Mouse (Mus musculus) intestine, embryonic 16.5 days (tissue): ENCODE measurements around the gene Dpp8. TPM values are rescaled to one million over a fixed set of nuclear protein-coding genes. Genes with fewer than 3 reads are reported as not detected.
"Not testable (repeated sequence)": the region's sequence is repeated elsewhere in the genome, so short reads cannot be mapped to it uniquely, and the experiment has no call there.

Source experiments
- ATAC-seq: fragments of 200-750 bp; cut with Nextera tagmentation; 2 replicates; pipeline ENCODE4 v1.8.0; 2017; ENCODE audit warnings: moderate TSS enrichment, moderate library complexity
- H3K27ac ChIP-seq: fragments of 300-500 bp; sonication (generic); 2 replicates; pipeline ENCODE4 v1.5.1; 2014; ENCODE audit warnings: mild to moderate bottlenecking, low read length
- H3K27me3 ChIP-seq: fragments of 300-500 bp; sonication (generic); replicated peaks from 2 replicates; pipeline ENCODE4 v1.6.1; 2014; ENCODE audit warnings: low read length, control low read depth, mixed read lengths; ENCODE audit not compliant: control insufficient read depth, insufficient read depth
- H3K36me3 ChIP-seq: fragments of 300-500 bp; sonication (generic); 2 replicates; pipeline ENCODE4 v1.6.1; 2014; ENCODE audit warnings: low read length, control low read depth; ENCODE audit not compliant: control insufficient read depth, insufficient read depth
- H3K4me1 ChIP-seq: fragments of 300-500 bp; sonication (generic); 2 replicates; pipeline ENCODE4 v1.6.1; 2014; ENCODE audit warnings: low read length, control low read depth, mixed read lengths; ENCODE audit not compliant: control insufficient read depth, insufficient read depth
- H3K4me2 ChIP-seq: fragments of 300-500 bp; sonication (generic); 2 replicates; pipeline ENCODE4 v1.6.1; 2014; ENCODE audit warnings: low read depth, low read length, control low read depth
- H3K4me3 ChIP-seq: fragments of 300-500 bp; sonication (generic); 2 replicates; pipeline ENCODE4 v1.5.1; 2014; ENCODE audit warnings: mild to moderate bottlenecking, low read length
- H3K9ac ChIP-seq: fragments of 300-500 bp; sonication (generic); 2 replicates; pipeline ENCODE4 v1.6.1; 2014; ENCODE audit warnings: low read depth, low read length
- H3K9me3 ChIP-seq: fragments of 300-500 bp; sonication (generic); 2 replicates; pipeline ENCODE4 v1.6.1; 2016; ENCODE audit warnings: low read length, control low read depth; ENCODE audit not compliant: control insufficient read depth
- WGBS: fragments of 180-500 bp; shearing (Covaris S2); extraction: QIAGEN DNeasy Blood & Tissue Kit; methylation state at CpG from one replicate; pipeline ENCODE4 v1.1.7; 2014; 5-methylcytosine and 5-hydroxymethylcytosine counted together
- polyA plus RNA-seq: library from polyadenylated mRNA; unstranded; fragments of >200 nt; fragmentation: Nextera tagmentation; extraction: Ambion mirVana; gene quantifications from 2 replicates; pipeline ENCODE4 v1.2.1, GENCODE M21; 2015

Dpp8 gene
- polyA plus RNA-seq, 1 experiment from 2014 or later: 26.9 TPM

DNA sequence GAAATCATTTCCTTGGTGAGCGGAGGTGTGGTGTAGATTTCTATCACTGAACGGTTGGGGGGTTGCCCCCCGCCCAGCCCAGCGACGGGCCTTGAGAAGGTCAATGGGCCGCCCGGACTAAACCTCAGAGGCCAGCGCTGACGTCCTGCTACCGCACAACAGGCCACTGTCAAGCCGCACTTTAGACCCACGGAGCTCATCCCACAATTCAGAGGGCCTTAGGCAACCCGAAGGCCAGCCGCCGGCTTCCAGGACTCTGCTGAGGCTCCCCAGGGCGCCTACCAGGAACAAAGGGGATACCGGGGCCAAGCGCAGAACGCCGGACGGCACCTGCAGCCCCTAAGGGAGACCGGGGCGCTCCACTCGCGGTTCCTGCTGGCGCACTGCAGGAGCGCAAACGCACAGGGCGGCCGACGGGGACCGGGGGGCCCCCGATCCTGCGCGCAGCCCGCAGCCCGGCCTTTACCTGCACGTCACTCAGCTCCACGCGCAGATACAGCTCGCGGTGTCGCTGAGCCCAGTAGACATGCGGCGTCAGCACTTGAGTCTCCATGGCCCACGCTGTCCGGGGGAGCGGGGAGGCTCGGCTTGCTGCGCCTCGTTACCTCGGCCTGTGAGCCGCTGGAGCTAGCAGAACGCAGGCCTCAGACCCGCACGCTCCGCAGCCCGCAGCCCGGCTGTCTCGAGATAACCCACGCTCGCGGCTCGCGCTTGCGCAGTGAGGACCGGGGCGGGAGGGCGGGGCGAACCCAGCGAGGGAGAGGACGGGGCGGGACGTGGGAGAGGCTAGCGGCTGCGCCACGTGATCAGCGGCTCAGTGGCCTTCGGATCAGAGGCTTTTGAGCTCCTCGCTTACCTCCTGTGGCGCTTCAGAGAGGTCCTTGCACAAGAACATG is 11.0 kb upstream of the Dpp8 start, which contains the start of gene Hacd3:
Gene Hacd3, minus strand, starts transcription at position 703 of the 896 bp plus-strand sequence.
- under 1% methylated on average over 81 of the region's 81 CpGs for WGBS
- Histone ChIP-seq H3K9ac (peak within 1 kb of the TSS; percentile 95), H3K4me1 (peaks cover 29% of the 10 kb centered on the region), H3K27ac (peak within 1 kb of the TSS; percentile 93), H3K36me3 (no peaks in the 10 kb centered on the region), H3K9me3 (no peaks in the 10 kb centered on the region), H3K4me3 (peak within 1 kb of the TSS; percentile 98), H3K4me2 (peak within 1 kb of the TSS; percentile 91), H3K27me3 (no peaks in the 10 kb centered on the region)
- peak; percentile 93 for ATAC-seq

DNA sequence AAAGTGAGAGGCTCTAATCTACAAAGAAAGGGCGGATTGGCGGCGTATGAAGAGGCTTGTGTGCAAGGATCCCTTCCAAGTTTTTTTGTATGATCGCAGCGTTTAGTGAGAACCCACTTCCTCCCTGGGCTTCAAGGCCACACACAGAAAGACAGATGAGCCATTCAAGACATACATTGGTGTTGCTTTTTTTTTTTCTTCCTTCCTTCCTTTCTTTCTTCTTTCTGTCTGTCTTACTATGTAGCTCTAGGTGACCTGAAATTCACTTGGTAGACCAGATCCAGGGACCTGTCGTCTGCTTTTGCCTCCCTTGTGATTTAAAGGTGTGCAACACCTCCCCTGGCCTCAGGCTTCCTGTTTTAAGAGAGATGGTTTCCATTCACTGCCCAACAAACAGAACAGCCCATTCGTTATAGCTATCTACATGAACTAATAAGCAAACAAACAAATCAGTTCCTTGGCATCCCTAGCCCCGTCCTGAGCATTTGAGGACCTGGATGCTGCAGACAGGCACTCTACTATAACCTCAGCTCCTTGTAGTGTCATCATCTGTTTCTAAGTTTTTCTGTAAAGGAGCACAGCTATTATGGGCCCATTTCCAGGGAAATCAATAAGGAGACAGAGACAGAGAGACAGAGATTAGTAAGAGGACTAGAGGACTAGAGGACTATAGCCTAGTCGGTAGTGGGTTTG is 10.2 kb upstream of the Dpp8 start:
- 18% methylated on average over 9 of the region's 9 CpGs for WGBS

DNA sequence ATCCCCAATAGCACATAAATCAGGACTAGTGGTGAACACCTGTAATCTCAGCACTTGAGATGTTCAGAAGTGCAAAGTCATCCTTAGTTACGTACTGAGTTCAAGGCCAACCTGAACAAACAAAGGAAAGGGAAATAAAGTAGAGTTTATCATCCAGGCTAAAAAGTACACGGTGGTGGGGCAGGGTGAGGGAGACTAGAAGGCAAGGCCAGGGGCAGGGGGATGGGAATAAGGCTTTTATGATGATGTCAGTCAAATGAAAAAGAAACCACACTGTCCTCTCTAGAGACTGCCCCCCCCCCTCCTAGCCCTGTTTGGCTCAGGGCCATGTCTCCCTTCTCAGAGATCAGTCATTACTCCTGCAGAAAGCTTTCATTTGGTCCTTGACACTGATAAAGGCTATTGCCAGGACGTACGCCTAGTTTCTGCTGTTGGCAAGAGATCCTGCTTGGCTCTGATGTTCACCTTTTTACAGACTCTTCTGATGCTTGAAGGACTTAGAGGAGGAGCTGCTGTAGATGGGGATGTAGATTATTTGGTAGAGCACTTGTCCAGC is 9.6 kb upstream of the Dpp8 start:
- H3K27me3 ChIP-seq: no peaks in the 10 kb centered on the region
- H3K4me2 ChIP-seq: no peak overlapping the region
- no peak overlapping the region for H3K9ac ChIP-seq
- H3K27ac ChIP-seq: peak overlapping the region; percentile 93; the same call in 1 of the 2 replicates
- H3K4me1 ChIP-seq: peaks cover 29% of the 10 kb centered on the region
- 49% methylated on average over 4 of the region's 4 CpGs for WGBS
- H3K36me3 ChIP-seq: no peaks in the 10 kb centered on the region
- no peak overlapping the region for H3K4me3 ChIP-seq
- no peaks in the 10 kb centered on the region for H3K9me3 ChIP-seq
- ATAC-seq: no peak

More for the DNA sequence above, 10.2 kb upstream of the Dpp8 start:
- H3K9me3 ChIP-seq: no peaks in the 10 kb centered on the region
- H3K36me3 ChIP-seq: no peaks in the 10 kb centered on the region
- H3K4me1 ChIP-seq: peaks cover 29% of the 10 kb centered on the region
- peak overlapping the region; percentile 91 for H3K4me2 ChIP-seq
- peak overlapping the region; percentile 93 for H3K27ac ChIP-seq
- H3K9ac ChIP-seq: peak overlapping the region; percentile 95
- H3K27me3 ChIP-seq: no peaks in the 10 kb centered on the region
- peak overlapping the region; percentile 98 for H3K4me3 ChIP-seq
- peak; percentile 27; the same call in 1 of the 2 replicates for ATAC-seq

DNA sequence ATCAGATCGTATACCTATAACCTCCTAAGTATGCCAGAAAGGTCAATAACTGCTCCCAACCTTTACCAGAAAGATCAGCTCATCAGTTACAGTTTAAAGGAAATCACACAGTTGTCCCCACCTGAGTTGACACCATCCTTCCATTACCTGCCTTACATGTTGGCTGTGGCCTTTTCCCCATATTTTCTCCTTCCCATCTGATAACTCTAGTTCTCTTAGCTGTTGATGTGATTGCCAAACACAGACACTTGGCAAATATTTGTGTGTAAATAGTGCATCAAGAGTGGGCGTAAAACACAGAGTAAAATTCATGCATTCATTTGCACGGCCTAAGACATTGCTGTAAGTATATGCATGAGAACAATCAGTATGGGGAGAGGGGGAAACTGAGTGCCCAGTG is 8.8 kb upstream of the Dpp8 start:
- Histone ChIP-seq H3K9me3 (no peaks in the 10 kb centered on the region), H3K4me1 (peaks cover 25% of the 10 kb centered on the region), H3K4me2 (no peak overlapping the region), H3K27ac (no peak overlapping the region), H3K27me3 (no peaks in the 10 kb centered on the region), H3K4me3 (no peak overlapping the region), H3K36me3 (no peaks in the 10 kb centered on the region), H3K9ac (no peak overlapping the region)
- no peak for ATAC-seq
- 92% methylated on average over 3 of the region's 3 CpGs for WGBS

DNA sequence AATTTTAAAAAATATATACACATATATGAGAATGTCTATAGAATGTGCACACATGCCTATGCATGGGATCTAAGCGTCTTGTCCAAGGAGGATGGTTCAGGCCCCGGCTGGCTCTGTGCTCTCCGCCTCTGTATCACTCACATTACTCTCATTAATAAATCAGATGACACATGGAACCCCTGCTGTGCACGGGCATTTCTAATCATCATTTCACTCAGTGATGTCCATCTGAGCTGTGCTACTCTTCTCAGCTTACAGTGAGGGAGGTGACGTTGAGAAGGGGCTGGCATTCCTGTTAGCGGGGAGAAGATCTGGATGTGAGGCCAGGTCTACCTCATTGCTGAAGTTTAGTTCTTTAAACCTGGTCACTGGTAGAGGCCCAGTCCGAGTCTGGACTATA is 5.0 kb upstream of the Dpp8 start:
- Histone ChIP-seq H3K4me1 (peaks cover 12% of the 10 kb centered on the region), H3K9me3 (no peaks in the 10 kb centered on the region), H3K27ac (no peak overlapping the region), H3K27me3 (no peaks in the 10 kb centered on the region), H3K9ac (no peak overlapping the region), H3K4me3 (no peak overlapping the region), H3K36me3 (no peaks in the 10 kb centered on the region), H3K4me2 (no peak overlapping the region)
- no peak for ATAC-seq
- 84% methylated on average over 7 of the region's 7 CpGs for WGBS

DNA sequence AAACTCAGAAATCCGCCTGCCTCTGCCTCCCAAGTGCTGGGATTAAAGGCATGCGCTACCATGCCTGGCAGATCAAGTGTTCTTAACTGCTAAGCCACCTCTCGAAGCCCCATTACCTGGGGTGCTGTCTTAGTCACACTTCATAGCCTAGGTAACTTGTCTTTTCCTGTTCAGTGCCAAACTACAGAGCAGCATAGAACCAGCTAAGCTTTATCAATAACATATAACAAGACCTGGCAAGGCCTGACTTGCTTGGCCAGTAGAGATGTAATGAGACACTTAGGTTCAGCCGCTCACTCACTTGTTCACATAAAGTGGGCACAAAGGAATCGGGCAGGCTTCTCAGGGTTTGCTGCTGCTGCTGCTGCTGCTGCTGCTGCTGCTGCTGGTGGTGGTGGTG is 3.9 kb upstream of the Dpp8 start:
- ATAC-seq: no peak
- 92% methylated on average over 5 of the region's 5 CpGs for WGBS
- H3K27me3 ChIP-seq: no peaks in the 10 kb centered on the region

DNA sequence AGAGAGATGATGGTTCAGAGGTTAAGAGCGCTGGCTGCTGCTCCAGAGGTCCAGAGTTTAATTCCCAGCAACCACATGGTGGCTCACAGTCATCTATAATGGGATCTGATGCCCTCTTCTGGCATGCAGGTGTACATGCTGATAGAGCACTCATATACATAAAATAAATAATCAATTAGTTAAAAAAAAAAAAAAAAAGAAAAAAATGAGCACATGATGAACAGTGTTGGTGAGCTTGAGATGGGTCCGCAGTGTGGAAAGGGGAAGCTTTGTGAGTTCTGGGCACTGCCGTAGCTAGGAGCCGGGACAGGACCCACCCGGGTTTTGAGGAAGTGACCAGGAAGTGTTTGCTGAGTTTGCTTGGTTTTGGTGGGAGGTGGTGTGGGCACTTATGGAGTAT is 859 bp upstream of the Dpp8 start:
- H3K27me3 ChIP-seq, H3K4me3 ChIP-seq, H3K9me3 ChIP-seq, H3K36me3 ChIP-seq, H3K9ac ChIP-seq, H3K27ac ChIP-seq, H3K4me2 ChIP-seq, ATAC-seq: not testable (repeated sequence)
- peaks cover 19% of the 10 kb centered on the region for H3K4me1 ChIP-seq
- 66% methylated on average over 5 of the region's 5 CpGs for WGBS

More for the DNA sequence above, 3.9 kb upstream of the Dpp8 start:
- Histone ChIP-seq H3K9ac (no peak overlapping the region), H3K27ac (no peak overlapping the region), H3K4me3 (no peak overlapping the region), H3K4me1 (peaks cover 9% of the 10 kb centered on the region), H3K36me3 (no peaks in the 10 kb centered on the region), H3K9me3 (no peaks in the 10 kb centered on the region), H3K4me2 (no peak overlapping the region)

DNA sequence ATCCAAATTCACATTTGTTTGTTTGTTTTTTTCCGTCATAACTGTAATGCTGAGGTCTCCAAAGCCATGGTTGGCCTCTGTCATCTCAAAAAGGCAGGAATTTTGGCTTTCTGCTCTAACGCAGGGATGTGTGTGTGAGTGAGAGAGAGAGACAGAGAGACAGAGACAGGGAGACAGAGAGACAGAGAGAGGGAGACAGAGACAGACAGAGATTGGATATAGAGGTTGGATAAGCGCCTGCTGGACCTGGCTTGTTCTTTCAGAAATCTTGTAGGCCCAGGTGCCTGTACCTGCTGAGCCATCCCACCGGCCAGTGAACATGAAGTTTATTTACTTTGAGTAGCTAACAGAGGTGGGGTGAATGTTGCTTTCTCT is 333 bp upstream of the Dpp8 start:
- peak overlapping the region; percentile 98 for H3K9ac ChIP-seq
- H3K27me3 ChIP-seq: no peaks in the 10 kb centered on the region
- no peak for ATAC-seq
- H3K4me3 ChIP-seq: peak overlapping the region; percentile 100
- H3K27ac ChIP-seq: no peak overlapping the region; the same call in 1 of the 2 replicates
- H3K36me3 ChIP-seq: peaks cover 1% of the 10 kb centered on the region; the same call in 1 of the 2 replicates
- peak overlapping the region; percentile 33 for H3K4me2 ChIP-seq
- 28% methylated on average over 4 of the region's 4 CpGs for WGBS
- H3K9me3 ChIP-seq: no peaks in the 10 kb centered on the region
- H3K4me1 ChIP-seq: peaks cover 19% of the 10 kb centered on the region

DNA sequence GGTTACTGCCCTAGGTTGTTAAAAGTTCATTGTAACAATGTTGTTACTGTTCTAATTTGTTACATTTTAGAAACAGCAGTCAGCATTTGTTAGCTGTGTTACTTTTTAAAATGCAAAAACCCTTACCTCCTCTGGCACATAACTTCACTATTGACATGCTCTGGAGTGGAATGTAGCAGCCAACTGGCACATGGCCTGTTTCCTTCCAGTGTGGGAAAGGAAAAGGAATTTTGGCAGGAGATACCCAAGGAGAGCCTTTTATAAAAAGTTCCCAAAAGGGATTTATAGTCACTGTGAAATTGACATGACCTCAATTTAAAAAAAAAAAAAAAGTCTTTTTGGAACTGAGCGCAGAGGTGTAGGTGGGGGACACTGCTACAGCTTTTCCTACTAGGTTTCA is 4.2 kb downstream of the Dpp8 start:
- Histone ChIP-seq H3K36me3 (peaks cover 19% of the 10 kb centered on the region), H3K27ac (no peak overlapping the region), H3K27me3 (no peaks in the 10 kb centered on the region), H3K4me2 (no peak overlapping the region), H3K4me1 (peaks cover 19% of the 10 kb centered on the region), H3K9ac (no peak overlapping the region), H3K9me3 (no peaks in the 10 kb centered on the region), H3K4me3 (no peak overlapping the region)
- ATAC-seq: no peak
- 80% methylated on average over 1 of the region's 1 CpGs for WGBS
